Mouse (Mus musculus) ES-E14 (cell line): ENCODE measurements around the gene Npff. TPM values are rescaled to one million over a fixed set of nuclear protein-coding genes. Genes with fewer than 3 reads are reported as not detected.

ENCODE experiments used
- DNase-seq: peaks from one replicate; pipeline ENCODE4 v3.0.0-alpha.2; 2013; ENCODE audit warnings: low read depth, low spot score
- H3K27ac ChIP-seq: 2 replicates; pipeline ENCODE4 v1.5.1; 2012; ENCODE audit warnings: low read depth, mild to moderate bottlenecking, low read length, moderate library complexity, mixed read lengths; ENCODE audit not compliant: poor library complexity, insufficient read depth, severe bottlenecking
- H3K36me3 ChIP-seq: 2 replicates; pipeline ENCODE4 v1.6.1; 2012; ENCODE audit warnings: mild to moderate bottlenecking, low read length, moderate library complexity, mixed read lengths; ENCODE audit not compliant: control insufficient read depth, poor library complexity, insufficient read depth, severe bottlenecking
- H3K4me1 ChIP-seq, 2 experiments: fragments of 150-350 bp in 1 of 2; sonication (generic) in 1 of 2; 2 replicates each; pipeline ENCODE4 v1.6.1; 2012; ENCODE audit warnings: low read length in 2 of 2, mild to moderate bottlenecking in 1 of 2, mixed read lengths in 1 of 2; ENCODE audit not compliant: control insufficient read depth in 2 of 2, insufficient read depth in 2 of 2, poor library complexity in 1 of 2
- H3K4me3 ChIP-seq, 2 experiments: fragments of 150-350 bp in 1 of 2; sonication (generic) in 1 of 2; 2 replicates each; pipeline ENCODE4 v1.5.1; 2012; ENCODE audit warnings: low read length in 2 of 2, low read depth in 1 of 2, mild to moderate bottlenecking in 1 of 2, mixed read lengths in 1 of 2; ENCODE audit not compliant: insufficient read depth in 1 of 2, poor library complexity in 1 of 2, severe bottlenecking in 1 of 2
- H3K9ac ChIP-seq: 2 replicates; pipeline ENCODE4 v1.6.1; 2012; ENCODE audit warnings: low read depth, mild to moderate bottlenecking, low read length, mixed read lengths; ENCODE audit not compliant: poor library complexity, insufficient read depth, severe bottlenecking
- H3K9me3 ChIP-seq: fragments of 150-350 bp; sonication (generic); 2 replicates; pipeline ENCODE4 v1.6.1; 2012; ENCODE audit warnings: low read depth, mild to moderate bottlenecking, low read length; ENCODE audit not compliant: control insufficient read depth, insufficient read depth
- CHD2 ChIP-seq: IDR thresholded peaks from 2 replicates; pipeline ENCODE4 v1.6.1; 2014; ENCODE audit warnings: mild to moderate bottlenecking, low read depth, low read length, inconsistent platforms
- HCFC1 ChIP-seq: IDR thresholded peaks from 2 replicates; pipeline ENCODE4 v1.6.1; 2012; ENCODE audit warnings: low read length, inconsistent platforms, borderline replicate concordance; ENCODE audit not compliant: insufficient read depth
- MAFK ChIP-seq: IDR thresholded peaks from 2 replicates; pipeline ENCODE4 v1.6.1; 2014; ENCODE audit warnings: mild to moderate bottlenecking, low read depth, low read length, inconsistent platforms; ENCODE audit not compliant: insufficient read depth
- ZC3H11A ChIP-seq: IDR thresholded peaks from 2 replicates; pipeline ENCODE4 v1.6.1; 2012; ENCODE audit warnings: low read depth, mild to moderate bottlenecking, inconsistent platforms, low read length, borderline replicate concordance
- ZNF384 ChIP-seq: IDR thresholded peaks from 2 replicates; pipeline ENCODE4 v1.6.1; 2012; ENCODE audit warnings: low read depth, low read length, inconsistent platforms
- in situ Hi-C, 2 experiments: fragments of 600-800 bp; cut with MboI; formaldehyde crosslinking; loops; one replicate each; pipeline ENCODE4 v1.15.1; 2025; ENCODE audit warnings: low sequenced_read_pairs in 2 of 2, inconsistent platforms in 1 of 2; ENCODE audit not compliant: unreplicated experiment in 2 of 2
- total RNA-seq: library from RNA; depleted of rRNA; stranded (reverse); fragments of 300-350 nt; gene quantifications from 2 replicates; pipeline ENCODE4 v1.2.3, GENCODE M21; 2012

Npff gene
- total RNA-seq, 1 experiment, result 2.6 TPM

- in situ Hi-C loops, result no loop called here
- no peak for DNase-seq
- H3K9me3 ChIP-seq, result no peaks in the 10 kb centered on the region
- H3K27ac ChIP-seq, result no peak overlapping the region
- H3K4me3 ChIP-seq, result no peak overlapping the region
- peaks cover 0 to 17% of the 10 kb centered on the region in 2 experiments; a peak in 3 of 4 replicates for H3K4me1 ChIP-seq
- no peak for TF ChIP-seq CHD2
- TF ChIP-seq HCFC1, result no peak
- TF ChIP-seq ZC3H11A, result no peak
- no peak for TF ChIP-seq MAFK
- no peak for TF ChIP-seq ZNF384
- no peak overlapping the region for H3K9ac ChIP-seq
- peaks cover 22% of the 10 kb centered on the region for H3K36me3 ChIP-seq
Measured at GRCm38 (mm10) chr15:102507561-102507960, 17.2 kb downstream of the Npff start.

DNA sequence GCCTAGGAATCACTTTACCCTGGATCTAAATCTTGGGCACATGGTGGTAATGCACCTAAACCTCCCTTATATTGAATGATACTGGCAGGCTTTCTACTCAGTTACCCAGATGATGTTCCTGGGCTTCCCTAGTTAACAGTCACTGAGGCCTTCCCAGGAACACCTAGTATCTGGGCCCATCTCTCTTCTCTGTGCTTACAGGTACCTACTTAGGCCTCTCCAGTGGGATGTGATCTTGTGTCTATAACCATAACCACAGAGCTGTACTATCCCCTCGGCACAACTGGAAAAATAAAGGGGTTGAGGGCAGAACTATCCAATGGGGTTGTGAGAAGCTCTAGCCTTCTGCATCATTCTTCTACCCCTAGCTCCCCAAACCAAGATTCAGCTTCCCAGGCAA lies 17.9 kb downstream of the Npff start:
- H3K36me3 ChIP-seq, result peaks cover 28% of the 10 kb centered on the region
- in situ Hi-C loops, result no loop called here
- DNase-seq, result no peak
- no peak overlapping the region for H3K27ac ChIP-seq
- no peaks in the 10 kb centered on the region for H3K9me3 ChIP-seq
- no peak overlapping the region for H3K9ac ChIP-seq
- no peak overlapping the region for H3K4me3 ChIP-seq
- peaks cover 0 to 18% of the 10 kb centered on the region in 2 experiments; a peak in 3 of 4 replicates for H3K4me1 ChIP-seq
- no peak for TF ChIP-seq MAFK
- TF ChIP-seq CHD2, result no peak
- no peak for TF ChIP-seq HCFC1
- no peak for TF ChIP-seq ZC3H11A
- TF ChIP-seq ZNF384, result no peak

- in situ Hi-C loops, result no loop called here
- peaks cover 0 to 15% of the 10 kb centered on the region in 2 experiments; a peak in 3 of 4 replicates for H3K4me1 ChIP-seq
- H3K36me3 ChIP-seq, result peaks cover 32% of the 10 kb centered on the region
- DNase-seq, result no peak
- no peak overlapping the region for H3K9ac ChIP-seq
- no peak overlapping the region for H3K4me3 ChIP-seq
- no peaks in the 10 kb centered on the region for H3K9me3 ChIP-seq
- TF ChIP-seq MAFK, result no peak
- TF ChIP-seq ZNF384, result peak; percentile 70
- H3K27ac ChIP-seq, result no peak overlapping the region
Measured at GRCm38 (mm10) chr15:102506464-102506830, 18.3 kb downstream of the Npff start.

GRCm38 (mm10) chr15:102505770-102506463 lies 18.8 kb downstream of the Npff start:
- Histone ChIP-seq H3K27ac (no peak overlapping the region), H3K9me3 (no peaks in the 10 kb centered on the region), H3K9ac (no peak overlapping the region), H3K4me1 (peaks cover 0 to 12% of the 10 kb centered on the region in 2 experiments; a peak in 3 of 4 replicates), H3K4me3 (no peak overlapping the region), H3K36me3 (peaks cover 37% of the 10 kb centered on the region)
- DNase-seq, result no peak
- in situ Hi-C loops, result no loop called here
- TF ChIP-seq HCFC1 (no peak), MAFK (no peak), ZNF384 (no peak), CHD2 (no peak), ZC3H11A (no peak)

DNA sequence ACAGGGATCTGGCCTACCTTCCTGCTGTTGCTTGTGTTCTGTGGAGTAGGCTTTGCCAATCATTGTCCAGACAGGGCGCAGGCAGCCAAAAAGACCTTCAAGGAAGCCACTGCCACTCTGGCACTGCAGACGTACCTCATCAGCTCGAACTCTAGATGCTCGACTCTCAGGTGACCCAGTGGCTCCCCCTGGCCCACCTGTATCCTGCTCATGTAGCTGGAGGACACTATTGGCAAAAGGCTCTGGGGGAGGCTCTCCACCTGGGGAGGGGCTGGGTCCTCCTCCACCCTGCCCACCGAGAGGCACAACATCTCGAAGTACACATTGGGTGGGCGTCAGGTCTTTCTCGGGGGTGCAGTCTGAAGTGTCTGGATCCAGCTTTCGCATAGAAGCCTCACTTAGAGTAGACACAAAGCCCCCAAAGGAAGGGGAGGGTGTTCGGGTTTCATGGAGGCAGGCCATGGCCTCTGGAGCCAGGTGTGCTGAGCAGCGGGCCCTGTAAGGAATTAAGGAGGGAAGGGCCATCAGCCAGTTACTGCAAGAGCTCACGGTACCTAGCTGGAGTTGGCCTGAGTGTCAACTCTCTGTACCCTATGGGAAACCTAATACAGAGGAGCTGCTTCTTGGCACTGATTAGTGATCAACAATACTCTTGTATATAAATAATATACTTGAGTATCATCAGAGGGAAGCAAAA lies 19.5 kb downstream of the Npff start:
- Histone ChIP-seq H3K9ac (no peak overlapping the region), H3K9me3 (no peaks in the 10 kb centered on the region), H3K4me3 (no peak overlapping the region), H3K36me3 (peaks cover 42% of the 10 kb centered on the region), H3K27ac (no peak overlapping the region), H3K4me1 (peaks cover 0 to 12% of the 10 kb centered on the region in 2 experiments; a peak in 3 of 4 replicates)
- in situ Hi-C loops, result no loop called here
- no peak for DNase-seq
- no peak for TF ChIP-seq ZNF384
- no peak for TF ChIP-seq CHD2
- no peak for TF ChIP-seq ZC3H11A
- TF ChIP-seq MAFK, result no peak
- no peak for TF ChIP-seq HCFC1
